Mouse (Mus musculus) neutrophil, adult 83 days (primary cell): Measurements from ENCODE around the gene Nlrp4f. TPM values are rescaled to one million over a fixed set of nuclear protein-coding genes. Genes with fewer than 3 reads are reported as not detected.

ENCODE experiments used
- total RNA-seq, 2 experiments: library from RNA; stranded (reverse); gene quantifications; one replicate each; pipeline ENCODE4 v1.2.4; 2023

Nlrp4f gene
- not detected for total RNA-seq

DNA sequence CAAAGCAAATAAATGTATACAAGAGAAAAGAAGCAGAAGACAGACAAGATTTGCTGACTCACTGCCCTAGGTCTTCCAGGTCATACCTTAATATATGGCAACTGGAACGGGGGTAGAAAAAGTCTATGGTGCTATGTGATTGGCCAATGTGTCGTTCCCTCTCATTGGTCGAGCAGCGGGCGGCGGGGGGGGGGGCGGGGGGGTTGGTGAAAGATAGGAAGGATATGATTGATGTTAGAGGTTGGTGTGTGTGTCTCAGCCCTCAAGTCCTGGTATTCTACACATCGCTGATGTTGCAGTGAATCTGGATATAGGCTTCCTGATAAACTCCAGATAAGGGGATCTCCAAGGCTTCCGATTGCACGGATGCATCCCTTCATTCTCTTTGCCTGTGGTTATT is at the start of gene Nlrp4f:
Gene Nlrp4f (minus strand): TSS at position 101 of the 400 bp plus-strand sequence.

GRCm38 (mm10) chr13:65149940-65150339 is 55.8 kb downstream of the Nlrp4f start, which contains the start of gene Olfr466:
TSS of gene Olfr466 (plus strand) at chr13:65150240.

DNA sequence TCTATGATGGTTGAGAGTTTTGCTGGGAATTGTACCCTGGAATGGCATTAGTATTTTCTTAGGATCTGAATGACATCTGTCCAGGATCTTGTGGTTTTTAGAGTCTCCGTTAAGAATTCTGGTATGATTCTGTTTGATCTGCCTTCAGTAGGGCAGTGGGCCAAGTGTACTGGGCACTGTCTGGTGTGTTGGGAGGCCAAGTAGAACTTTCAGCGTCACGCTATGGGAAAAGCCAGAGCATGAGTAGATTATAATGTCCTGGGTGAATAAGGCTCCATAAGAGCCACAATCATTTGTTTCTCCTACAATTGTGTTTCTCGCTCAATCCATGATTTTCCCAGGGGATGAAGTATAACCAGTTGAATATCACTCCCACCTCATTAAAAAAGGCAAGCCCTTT is 68.0 kb downstream of the Nlrp4f start, which contains the start of gene Olfr465-ps1:
Gene Olfr465-ps1 (plus strand): TSS at position 301 of the 400 bp plus-strand sequence.

Other genes with a start within 250 kb of the Nlrp4f start
- gene Spata31d1c, start 172.9 kb downstream of the Nlrp4f start, total RNA-seq: not detected
- gene Prss47, start 153.2 kb downstream of the Nlrp4f start, total RNA-seq: under 1 TPM in 1 of 2 experiments, not detected in 1; 0.44 TPM
- 100 to 1,000 TPM; 173 to 177 TPM for gene Mfsd14b, start 93.0 kb downstream of the Nlrp4f start, total RNA-seq
- not detected for gene Olfr465-ps1, start 67.9 kb downstream of the Nlrp4f start, total RNA-seq
- not detected for gene Olfr466, start 55.7 kb downstream of the Nlrp4f start, total RNA-seq
- not detected for gene Gm10775, start 53.6 kb upstream of the Nlrp4f start, total RNA-seq
- gene Zfp369, start 72.8 kb upstream of the Nlrp4f start, total RNA-seq: 10 to 100 TPM; 14.0 to 16.0 TPM